Mouse (Mus musculus) limb, embryonic 13.5 days (tissue): ENCODE results near the gene 2810006K23Rik. TPM values are rescaled to one million over a fixed set of nuclear protein-coding genes. Genes with fewer than 3 reads are reported as not detected.

Experiments
- ATAC-seq: fragments of 200-750 bp; cut with Nextera tagmentation; 2 replicates; pipeline ENCODE4 v1.8.0; 2017; ENCODE audit warnings: low read depth, moderate number of reproducible peaks, moderate TSS enrichment; ENCODE audit not compliant: low FRiP score
- H3K27ac ChIP-seq: fragments of 300-500 bp; sonication (generic); 2 replicates; pipeline ENCODE4 v1.5.1; 2015; ENCODE audit warnings: inconsistent platforms, mild to moderate bottlenecking, moderate library complexity
- H3K27me3 ChIP-seq: fragments of 300-500 bp; sonication (generic); 2 replicates; pipeline ENCODE4 v1.6.1; 2015; ENCODE audit warnings: mild to moderate bottlenecking, inconsistent platforms
- H3K36me3 ChIP-seq: fragments of 300-500 bp; sonication (generic); 2 replicates; pipeline ENCODE4 v1.6.1; 2015; ENCODE audit warnings: inconsistent platforms, mild to moderate bottlenecking, moderate library complexity
- H3K4me1 ChIP-seq: fragments of 300-500 bp; sonication (generic); 2 replicates; pipeline ENCODE4 v1.6.1; 2015; ENCODE audit warnings: inconsistent platforms
- H3K4me2 ChIP-seq: fragments of 300-500 bp; sonication (generic); replicated peaks from 2 replicates; pipeline ENCODE4 v1.6.1; 2015; ENCODE audit warnings: inconsistent platforms, mild to moderate bottlenecking, moderate library complexity
- H3K4me3 ChIP-seq: fragments of 300-500 bp; sonication (generic); 2 replicates; pipeline ENCODE4 v1.5.1; 2015; ENCODE audit warnings: moderate library complexity, mild to moderate bottlenecking, inconsistent platforms
- H3K9ac ChIP-seq: fragments of 300-500 bp; sonication (generic); 2 replicates; pipeline ENCODE4 v1.6.1; 2015; ENCODE audit warnings: mild to moderate bottlenecking, inconsistent platforms
- H3K9me3 ChIP-seq: fragments of 300-500 bp; sonication (generic); 2 replicates; pipeline ENCODE4 v1.6.1; 2016; ENCODE audit warnings: inconsistent platforms
- WGBS: fragments of 180-500 bp; shearing (Covaris S2); methylation state at CpG from one replicate; pipeline ENCODE4 v1.1.7; 2015; 5-methylcytosine and 5-hydroxymethylcytosine counted together
- polyA plus RNA-seq: library from polyadenylated mRNA; unstranded; fragments of >200 nt; fragmentation: Nextera tagmentation; extraction: Ambion mirVana; gene quantifications from 2 replicates; pipeline ENCODE4 v1.2.1, GENCODE M21; 2015

2810006K23Rik gene
- polyA plus RNA-seq, 1 experiment from 2014 or later: 16.3 TPM

DNA sequence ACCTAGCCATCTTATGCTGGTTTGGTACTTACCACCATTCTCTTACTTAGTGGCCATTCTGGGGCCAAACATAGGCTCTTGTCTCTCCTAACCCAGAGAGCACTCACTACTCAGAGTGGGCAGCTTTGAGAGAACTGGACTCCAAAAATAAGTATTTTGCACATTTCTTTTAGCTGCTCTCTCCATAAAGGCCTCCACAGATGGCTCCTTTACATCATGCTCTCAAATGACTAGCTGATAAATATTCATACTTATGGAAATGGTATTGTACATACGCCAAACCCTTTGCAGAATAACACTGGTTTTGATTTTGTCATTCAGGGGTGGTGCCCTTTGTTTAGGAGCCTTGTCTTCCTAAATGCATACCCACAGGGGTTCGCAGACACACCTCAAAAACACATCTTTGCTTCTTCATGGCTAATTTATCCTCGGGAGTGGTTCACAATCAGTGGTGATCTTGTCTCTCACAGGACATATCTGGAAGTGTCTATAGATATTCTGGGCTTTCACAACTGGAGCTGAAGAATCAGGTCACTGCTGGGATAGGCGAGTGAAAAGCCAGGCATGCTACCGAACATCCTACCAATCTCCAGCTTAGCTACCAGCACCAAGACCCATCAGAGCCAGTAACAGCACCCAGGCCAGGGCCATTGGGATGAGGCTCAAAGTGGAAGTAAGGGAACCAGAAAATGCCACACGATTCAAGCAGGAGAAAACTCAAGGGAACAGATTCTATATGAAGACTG is 36.5 kb downstream of the 2810006K23Rik start:
- WGBS: 87% methylated on average over 6 of the region's 6 CpGs
- peaks cover 13% of the 10 kb centered on the region for H3K36me3 ChIP-seq
- H3K4me3 ChIP-seq: no peak overlapping the region

DNA sequence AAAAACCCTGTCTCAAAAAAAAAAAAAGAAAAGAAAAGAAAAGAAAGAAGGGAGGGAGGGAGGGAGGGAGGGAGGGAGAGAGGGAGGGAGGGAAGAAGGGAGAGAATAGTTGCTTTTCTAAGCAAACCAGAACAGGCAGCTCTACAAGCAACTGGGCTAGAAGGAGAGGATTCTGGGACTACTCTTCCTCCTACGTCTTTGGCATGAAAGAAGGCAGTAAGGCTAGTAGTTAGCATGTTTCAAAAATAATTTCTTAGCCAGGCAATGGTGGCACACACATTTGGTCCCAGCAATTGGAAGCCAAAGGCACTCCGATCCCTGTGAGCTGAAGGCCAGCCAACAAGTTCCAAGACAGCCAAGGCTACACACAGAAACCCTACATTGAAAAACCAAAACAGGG is 37.9 kb downstream of the 2810006K23Rik start:
- H3K9me3 ChIP-seq: no peaks in the 10 kb centered on the region
- 90% methylated on average over 2 of the region's 2 CpGs for WGBS
- no peak for ATAC-seq
- no peak overlapping the region for H3K4me3 ChIP-seq
- H3K4me1 ChIP-seq: no peaks in the 10 kb centered on the region
- H3K36me3 ChIP-seq: peaks cover 26% of the 10 kb centered on the region
- no peak overlapping the region for H3K4me2 ChIP-seq
- H3K27ac ChIP-seq: no peak overlapping the region
- H3K27me3 ChIP-seq: no peaks in the 10 kb centered on the region
- H3K9ac ChIP-seq: no peak overlapping the region

More for the DNA sequence above, 36.5 kb downstream of the 2810006K23Rik start:
- no peak overlapping the region for H3K9ac ChIP-seq
- H3K27ac ChIP-seq: no peak overlapping the region
- H3K9me3 ChIP-seq: no peaks in the 10 kb centered on the region
- H3K4me2 ChIP-seq: no peak overlapping the region
- H3K4me1 ChIP-seq: no peaks in the 10 kb centered on the region
- no peaks in the 10 kb centered on the region for H3K27me3 ChIP-seq
- no peak for ATAC-seq

DNA sequence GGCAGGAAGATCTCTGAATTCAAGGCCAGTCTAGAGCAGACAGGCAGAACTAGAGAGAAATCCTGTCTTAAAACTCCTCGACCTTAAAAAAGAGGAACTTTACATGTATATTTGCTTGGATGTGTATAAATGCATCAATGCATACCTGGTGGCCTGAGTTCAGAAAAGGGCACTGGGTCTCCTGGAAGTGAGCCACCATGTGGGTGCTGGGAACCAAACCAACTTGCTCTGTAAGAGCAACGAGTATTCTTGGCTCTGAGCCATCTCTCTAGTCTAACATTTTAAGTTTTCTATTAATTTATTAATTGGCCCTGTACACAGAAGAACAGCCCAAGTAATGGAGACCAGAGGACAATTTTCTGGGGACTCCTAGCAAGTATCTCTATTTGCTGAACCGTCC is 38.8 kb downstream of the 2810006K23Rik start:
- no peak for ATAC-seq
- H3K9ac ChIP-seq: no peak overlapping the region
- H3K27me3 ChIP-seq: no peaks in the 10 kb centered on the region
- no peaks in the 10 kb centered on the region for H3K4me1 ChIP-seq
- H3K9me3 ChIP-seq: no peaks in the 10 kb centered on the region
- H3K27ac ChIP-seq: no peak overlapping the region
- no peak overlapping the region for H3K4me3 ChIP-seq
- WGBS: 78% methylated on average over 3 of the region's 3 CpGs
- H3K36me3 ChIP-seq: peaks cover 35% of the 10 kb centered on the region
- no peak overlapping the region for H3K4me2 ChIP-seq

DNA sequence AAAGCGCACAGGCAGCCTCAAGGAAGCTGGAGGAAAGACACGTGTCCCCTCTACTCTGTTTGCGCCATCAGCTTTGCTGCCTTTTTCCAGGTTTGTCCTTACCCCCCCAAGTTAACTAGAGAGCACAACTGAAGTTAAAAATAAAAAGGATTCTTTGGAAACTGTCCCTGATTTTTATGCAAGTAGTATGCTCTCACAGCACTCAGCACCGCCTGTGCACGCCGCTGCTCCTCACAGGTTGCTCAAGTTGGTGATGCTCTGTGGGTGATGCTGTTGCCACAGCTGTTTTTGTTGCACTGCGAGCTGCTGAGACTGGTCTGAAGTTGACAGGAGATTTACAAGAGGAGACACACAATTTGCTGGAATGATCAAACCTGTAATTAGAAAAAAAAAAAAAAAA is 46.4 kb downstream of the 2810006K23Rik start:
- 96% methylated on average over 7 of the region's 7 CpGs for WGBS
- Histone ChIP-seq H3K27me3 (no peaks in the 10 kb centered on the region), H3K4me2 (no peak overlapping the region), H3K4me1 (no peaks in the 10 kb centered on the region), H3K9me3 (no peaks in the 10 kb centered on the region), H3K27ac (no peak overlapping the region), H3K36me3 (peaks cover 87% of the 10 kb centered on the region), H3K9ac (no peak overlapping the region), H3K4me3 (no peak overlapping the region)
- no peak for ATAC-seq

DNA sequence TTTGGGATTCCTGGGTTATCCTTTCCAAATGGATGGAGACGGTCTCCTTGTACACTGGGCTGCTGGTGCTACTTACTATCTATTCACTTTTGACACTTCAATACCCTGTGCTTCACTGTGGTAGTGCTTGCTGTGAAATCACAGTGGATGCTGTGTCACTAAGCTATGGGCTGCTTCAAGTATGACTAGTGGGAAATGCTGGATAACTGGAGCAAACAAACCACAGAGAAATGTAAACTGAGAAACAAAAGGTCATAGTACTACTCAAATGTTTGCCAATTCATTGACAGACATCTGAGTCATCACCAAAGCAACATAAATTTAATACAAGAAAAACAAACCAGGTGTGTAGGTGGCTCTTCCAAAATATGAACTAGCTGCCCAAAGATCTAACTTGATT is 48.5 kb downstream of the 2810006K23Rik start:
- no peak for ATAC-seq
- WGBS: 96% methylated on average over 1 of the region's 1 CpGs
- H3K27me3 ChIP-seq: no peaks in the 10 kb centered on the region
- no peak overlapping the region for H3K9ac ChIP-seq
- H3K4me3 ChIP-seq: no peak overlapping the region
- no peaks in the 10 kb centered on the region for H3K9me3 ChIP-seq
- H3K27ac ChIP-seq: no peak overlapping the region
- no peak overlapping the region for H3K4me2 ChIP-seq
- no peaks in the 10 kb centered on the region for H3K4me1 ChIP-seq
- H3K36me3 ChIP-seq: peaks cover 88% of the 10 kb centered on the region

DNA sequence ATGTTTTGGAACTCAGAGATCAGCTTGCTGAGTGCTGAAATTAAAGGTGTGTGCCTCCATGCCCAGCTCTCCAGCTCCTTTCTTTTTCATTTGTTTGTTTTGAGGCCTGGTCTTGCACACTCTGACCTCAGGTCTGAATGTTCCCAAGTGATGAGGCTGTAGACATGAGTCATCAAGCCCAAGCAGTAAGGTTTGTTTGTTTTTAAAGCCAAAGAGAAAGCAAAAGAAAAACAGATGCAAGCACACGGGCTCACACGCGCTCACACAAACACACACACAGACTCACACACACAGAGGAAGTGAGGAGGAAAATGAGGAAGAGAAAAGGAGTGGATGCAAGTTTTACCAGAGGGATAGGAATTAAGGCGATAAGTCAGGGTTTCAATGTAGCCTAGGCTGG is 49.3 kb downstream of the 2810006K23Rik start:
- Histone ChIP-seq H3K4me3 (no peak overlapping the region), H3K4me1 (no peaks in the 10 kb centered on the region), H3K9me3 (no peaks in the 10 kb centered on the region), H3K36me3 (peaks cover 87% of the 10 kb centered on the region), H3K27me3 (no peaks in the 10 kb centered on the region), H3K9ac (no peak overlapping the region), H3K27ac (no peak overlapping the region), H3K4me2 (no peak overlapping the region)
- WGBS: 95% methylated on average over 4 of the region's 4 CpGs
- no peak for ATAC-seq

DNA sequence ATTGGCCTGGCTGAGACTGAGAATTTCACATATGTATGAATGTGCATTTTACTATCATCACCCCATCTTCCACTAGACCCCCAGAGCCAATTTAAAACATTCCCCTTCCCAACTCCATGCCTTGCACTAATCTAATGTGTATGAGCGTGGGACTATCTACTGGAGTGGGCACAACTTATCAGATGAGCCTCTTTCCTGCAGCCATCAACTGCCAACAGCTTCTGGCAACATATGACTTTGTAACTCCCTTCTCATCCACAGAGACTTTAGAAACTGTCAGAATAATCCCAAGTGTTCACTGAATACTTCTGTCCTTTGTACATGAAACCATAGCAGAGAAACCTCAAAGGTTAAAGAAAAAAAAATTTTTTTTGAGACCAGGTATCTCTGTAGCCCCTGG is 52.2 kb downstream of the 2810006K23Rik start:
- Histone ChIP-seq H3K27me3 (no peaks in the 10 kb centered on the region), H3K4me3 (no peak overlapping the region), H3K4me1 (no peaks in the 10 kb centered on the region), H3K9me3 (no peaks in the 10 kb centered on the region), H3K27ac (no peak overlapping the region), H3K9ac (no peak overlapping the region), H3K4me2 (no peak overlapping the region), H3K36me3 (peaks cover 88% of the 10 kb centered on the region)
- 89% methylated on average over 1 of the region's 1 CpGs for WGBS
- no peak for ATAC-seq

DNA sequence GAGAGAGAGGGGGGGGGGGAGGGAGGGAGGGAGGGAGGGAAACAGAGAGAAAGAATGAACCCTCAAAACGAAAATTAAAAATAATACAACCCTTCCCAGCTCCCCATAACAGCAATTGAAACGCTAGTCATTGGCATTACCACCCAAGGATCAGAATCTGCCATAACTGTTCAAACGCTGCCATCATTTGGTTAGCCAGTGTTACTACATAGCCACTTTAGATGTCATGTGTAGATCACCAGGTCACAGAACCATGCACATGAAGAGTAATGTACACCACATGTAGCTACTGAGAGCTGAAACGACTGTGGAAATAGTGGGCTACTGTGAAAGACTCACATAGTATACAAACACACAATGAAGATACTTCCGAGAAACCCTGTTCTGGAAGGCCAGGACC is 60.0 kb downstream of the 2810006K23Rik start:
- WGBS: 72% methylated on average over 5 of the region's 5 CpGs
- no peak overlapping the region for H3K4me2 ChIP-seq
- no peaks in the 10 kb centered on the region for H3K9me3 ChIP-seq
- peaks cover 90% of the 10 kb centered on the region for H3K36me3 ChIP-seq
- H3K9ac ChIP-seq: no peak overlapping the region
- no peaks in the 10 kb centered on the region for H3K27me3 ChIP-seq
- ATAC-seq: no peak
- H3K27ac ChIP-seq: no peak overlapping the region
- H3K4me3 ChIP-seq: no peak overlapping the region
- no peaks in the 10 kb centered on the region for H3K4me1 ChIP-seq

Other genes with a start within 250 kb of the 2810006K23Rik start
- 2.9 and 3.0 TPM in 2 replicates for gene Abcb9, start 232.3 kb upstream of the 2810006K23Rik start, polyA plus RNA-seq
- gene Ogfod2, start 215.8 kb upstream of the 2810006K23Rik start, polyA plus RNA-seq: 19.4 and 21.4 TPM in 2 replicates
- gene Arl6ip4, start 212.0 kb upstream of the 2810006K23Rik start, polyA plus RNA-seq: 106 and 115 TPM in 2 replicates
- gene Pitpnm2, start 78.3 kb upstream of the 2810006K23Rik start, polyA plus RNA-seq: 3.5 and 4.2 TPM in 2 replicates
- 12.1 and 13.2 TPM in 2 replicates for gene Mphosph9, start 117 bp upstream of the 2810006K23Rik start, polyA plus RNA-seq
- gene Cdk2ap1, start 35.0 kb downstream of the 2810006K23Rik start, polyA plus RNA-seq: 43.7 and 49.6 TPM in 2 replicates
- 102 and 104 TPM in 2 replicates for gene Sbno1, start 97.9 kb downstream of the 2810006K23Rik start, polyA plus RNA-seq
- gene Kmt5a, start 111.8 kb downstream of the 2810006K23Rik start, polyA plus RNA-seq: 36.0 and 37.6 TPM in 2 replicates
- gene Rilpl2, start 150.3 kb downstream of the 2810006K23Rik start, polyA plus RNA-seq: 34.6 and 37.2 TPM in 2 replicates
- gene Snrnp35, start 155.0 kb downstream of the 2810006K23Rik start, polyA plus RNA-seq: 24.3 and 28.2 TPM in 2 replicates
- 26.0 and 27.8 TPM in 2 replicates for gene Rilpl1, start 203.3 kb downstream of the 2810006K23Rik start, polyA plus RNA-seq
- gene Tmed2, start 212.6 kb downstream of the 2810006K23Rik start, polyA plus RNA-seq: 590 and 600 TPM in 2 replicates
- 17.5 and 17.8 TPM in 2 replicates for gene Ddx55, start 224.8 kb downstream of the 2810006K23Rik start, polyA plus RNA-seq